Mouse (Mus musculus) hindbrain, embryonic 13.5 days (tissue): ENCODE measurements at regions not wholly inside any gene's neighbourhood (a gene's known extent, or its start where the extent isn't known, plus 50 kb on each side); places are given as distances from the start of the nearest gene placed in this dataset.

Experiments used
- ATAC-seq: fragments of 200-750 bp; cut with Nextera tagmentation; 2 replicates; pipeline ENCODE4 v1.8.0; 2017; ENCODE audit warnings: moderate TSS enrichment; ENCODE audit not compliant: low FRiP score
- H3K27ac ChIP-seq: fragments of 300-500 bp; sonication (generic); 2 replicates; pipeline ENCODE4 v1.5.1; 2015; ENCODE audit warnings: inconsistent platforms, mild to moderate bottlenecking, moderate library complexity
- H3K27me3 ChIP-seq: fragments of 300-500 bp; sonication (generic); 2 replicates; pipeline ENCODE4 v1.6.1; 2015; ENCODE audit warnings: mild to moderate bottlenecking, inconsistent platforms
- H3K36me3 ChIP-seq: fragments of 300-500 bp; sonication (generic); 2 replicates; pipeline ENCODE4 v1.6.1; 2015; ENCODE audit warnings: mild to moderate bottlenecking, inconsistent platforms
- H3K4me1 ChIP-seq: fragments of 300-500 bp; sonication (generic); replicated peaks from 2 replicates; pipeline ENCODE4 v1.6.1; 2015; ENCODE audit warnings: inconsistent platforms
- H3K4me2 ChIP-seq: fragments of 300-500 bp; sonication (generic); 2 replicates; pipeline ENCODE4 v1.6.1; 2015; ENCODE audit warnings: inconsistent platforms, mild to moderate bottlenecking, moderate library complexity
- H3K4me3 ChIP-seq: fragments of 300-500 bp; sonication (generic); 2 replicates; pipeline ENCODE4 v1.5.1; 2015; ENCODE audit warnings: mild to moderate bottlenecking, inconsistent platforms
- H3K9ac ChIP-seq: fragments of 300-500 bp; sonication (generic); 2 replicates; pipeline ENCODE4 v1.6.1; 2015; ENCODE audit warnings: mild to moderate bottlenecking, inconsistent platforms
- H3K9me3 ChIP-seq: fragments of 300-500 bp; sonication (generic); 2 replicates; pipeline ENCODE4 v1.6.1; 2016; ENCODE audit warnings: inconsistent platforms
- WGBS: fragments of 180-500 bp; shearing (Covaris S2); methylation state at CpG from one replicate; pipeline ENCODE4 v1.1.7; 2015; 5-methylcytosine and 5-hydroxymethylcytosine counted together

GRCm38 (mm10) chr3:155246628-155247027 lies 153.4 kb downstream of the Lrriq3 start:
- ATAC-seq = no peak
- no peak overlapping the region for H3K4me3 ChIP-seq
- no peaks in the 10 kb centered on the region for H3K27me3 ChIP-seq
- no peaks in the 10 kb centered on the region for H3K9me3 ChIP-seq
- no peak overlapping the region for H3K27ac ChIP-seq
- H3K9ac ChIP-seq = no peak overlapping the region
- 85% methylated on average over 1 of the region's 1 CpGs for WGBS
- H3K36me3 ChIP-seq = no peaks in the 10 kb centered on the region
- H3K4me1 ChIP-seq = no peaks in the 10 kb centered on the region
- H3K4me2 ChIP-seq = no peak overlapping the region

GRCm38 (mm10) chr3:155247124-155247523 lies 153.9 kb downstream of the Lrriq3 start:
- no peak overlapping the region for H3K27ac ChIP-seq
- H3K9ac ChIP-seq = no peak overlapping the region
- no peak for ATAC-seq
- no peaks in the 10 kb centered on the region for H3K36me3 ChIP-seq
- H3K27me3 ChIP-seq = no peaks in the 10 kb centered on the region
- 72% methylated on average over 2 of the region's 2 CpGs for WGBS
- H3K4me1 ChIP-seq = no peaks in the 10 kb centered on the region
- no peaks in the 10 kb centered on the region for H3K9me3 ChIP-seq
- H3K4me3 ChIP-seq = no peak overlapping the region
- no peak overlapping the region for H3K4me2 ChIP-seq

GRCm38 (mm10) chr3:155247929-155248328 lies 154.7 kb downstream of the Lrriq3 start:
- WGBS = 92% methylated on average over 1 of the region's 1 CpGs

GRCm38 (mm10) chr3:155250904-155251303 lies 157.7 kb downstream of the Lrriq3 start:
- Histone ChIP-seq H3K9ac (no peak overlapping the region), H3K4me2 (no peak overlapping the region), H3K36me3 (no peaks in the 10 kb centered on the region), H3K27me3 (no peaks in the 10 kb centered on the region), H3K4me1 (no peaks in the 10 kb centered on the region), H3K4me3 (no peak overlapping the region), H3K9me3 (no peaks in the 10 kb centered on the region), H3K27ac (no peak overlapping the region)
- no peak for ATAC-seq
- 85% methylated on average over 2 of the region's 2 CpGs for WGBS

More at GRCm38 (mm10) chr3:155247929-155248328, 154.7 kb downstream of the Lrriq3 start:
- Histone ChIP-seq H3K9me3 (no peaks in the 10 kb centered on the region), H3K27ac (no peak overlapping the region), H3K4me1 (no peaks in the 10 kb centered on the region), H3K4me2 (no peak overlapping the region), H3K9ac (no peak overlapping the region), H3K4me3 (no peak overlapping the region), H3K36me3 (no peaks in the 10 kb centered on the region), H3K27me3 (no peaks in the 10 kb centered on the region)
- ATAC-seq = no peak

- no peak for ATAC-seq
- H3K4me3 ChIP-seq = no peak overlapping the region
- 69% methylated on average over 3 of the region's 3 CpGs for WGBS
- H3K4me1 ChIP-seq = no peaks in the 10 kb centered on the region
- H3K9ac ChIP-seq = no peak overlapping the region
- H3K9me3 ChIP-seq = no peaks in the 10 kb centered on the region
- no peaks in the 10 kb centered on the region for H3K27me3 ChIP-seq
- no peak overlapping the region for H3K4me2 ChIP-seq
- no peaks in the 10 kb centered on the region for H3K36me3 ChIP-seq
- H3K27ac ChIP-seq = no peak overlapping the region
Observed at GRCm38 (mm10) chr3:155298206-155298605, 205.0 kb downstream of the Lrriq3 start.

GRCm38 (mm10) chr3:155298724-155299123 lies 205.5 kb downstream of the Lrriq3 start:
- H3K9me3 ChIP-seq = no peaks in the 10 kb centered on the region
- no peak overlapping the region for H3K9ac ChIP-seq
- H3K4me1 ChIP-seq = no peaks in the 10 kb centered on the region
- ATAC-seq = no peak
- H3K27me3 ChIP-seq = no peaks in the 10 kb centered on the region
- no peak overlapping the region for H3K4me3 ChIP-seq
- H3K27ac ChIP-seq = no peak overlapping the region
- H3K36me3 ChIP-seq = no peaks in the 10 kb centered on the region
- H3K4me2 ChIP-seq = no peak overlapping the region

GRCm38 (mm10) chr3:155322322-155322721 lies 229.1 kb downstream of the Lrriq3 start:
- H3K9me3 ChIP-seq = no peaks in the 10 kb centered on the region
- no peak for ATAC-seq
- no peaks in the 10 kb centered on the region for H3K4me1 ChIP-seq
- 92% methylated on average over 2 of the region's 2 CpGs for WGBS
- no peak overlapping the region for H3K4me3 ChIP-seq
- no peak overlapping the region for H3K9ac ChIP-seq
- no peaks in the 10 kb centered on the region for H3K36me3 ChIP-seq
- no peak overlapping the region for H3K27ac ChIP-seq
- no peaks in the 10 kb centered on the region for H3K27me3 ChIP-seq
- H3K4me2 ChIP-seq = no peak overlapping the region

GRCm38 (mm10) chr3:155329701-155330100 lies 236.5 kb downstream of the Lrriq3 start:
- no peak overlapping the region for H3K27ac ChIP-seq
- no peak overlapping the region for H3K4me2 ChIP-seq
- no peak overlapping the region for H3K9ac ChIP-seq
- 71% methylated on average over 2 of the region's 2 CpGs for WGBS
- H3K27me3 ChIP-seq = no peaks in the 10 kb centered on the region
- no peaks in the 10 kb centered on the region for H3K36me3 ChIP-seq
- H3K4me3 ChIP-seq = no peak overlapping the region
- H3K9me3 ChIP-seq = no peaks in the 10 kb centered on the region
- ATAC-seq = no peak
- no peaks in the 10 kb centered on the region for H3K4me1 ChIP-seq

GRCm38 (mm10) chr3:155349185-155349584 lies 256.0 kb downstream of the Lrriq3 start:
- 57% methylated on average over 1 of the region's 1 CpGs for WGBS
- Histone ChIP-seq H3K4me2 (no peak overlapping the region), H3K9me3 (no peaks in the 10 kb centered on the region), H3K4me1 (peaks cover 6% of the 10 kb centered on the region; the same call in 1 of the 2 replicates), H3K9ac (no peak overlapping the region), H3K4me3 (no peak overlapping the region), H3K27me3 (no peaks in the 10 kb centered on the region), H3K27ac (no peak overlapping the region), H3K36me3 (no peaks in the 10 kb centered on the region)
- ATAC-seq = peak; percentile 36; the same call in 1 of the 2 replicates

GRCm38 (mm10) chr3:155351636-155352035 lies 258.4 kb downstream of the Lrriq3 start:
- H3K4me3 ChIP-seq = no peak overlapping the region
- 88% methylated on average over 2 of the region's 2 CpGs for WGBS
- H3K4me2 ChIP-seq = no peak overlapping the region
- H3K9me3 ChIP-seq = no peaks in the 10 kb centered on the region
- no peak for ATAC-seq
- H3K27me3 ChIP-seq = no peaks in the 10 kb centered on the region
- no peak overlapping the region for H3K9ac ChIP-seq
- H3K4me1 ChIP-seq = peaks cover 6% of the 10 kb centered on the region; the same call in 1 of the 2 replicates
- no peaks in the 10 kb centered on the region for H3K36me3 ChIP-seq
- no peak overlapping the region for H3K27ac ChIP-seq

GRCm38 (mm10) chr3:155352277-155352802 lies 259.1 kb downstream of the Lrriq3 start:
- H3K36me3 ChIP-seq = no peaks in the 10 kb centered on the region
- H3K4me1 ChIP-seq = peaks cover 6% of the 10 kb centered on the region; the same call in 1 of the 2 replicates
- H3K9ac ChIP-seq = no peak overlapping the region
- 91% methylated on average over 2 of the region's 2 CpGs for WGBS
- H3K27ac ChIP-seq = no peak overlapping the region
- no peak for ATAC-seq
- no peaks in the 10 kb centered on the region for H3K27me3 ChIP-seq
- no peak overlapping the region for H3K4me3 ChIP-seq
- H3K9me3 ChIP-seq = no peaks in the 10 kb centered on the region
- H3K4me2 ChIP-seq = no peak overlapping the region

GRCm38 (mm10) chr3:155360399-155360798 lies 267.2 kb downstream of the Lrriq3 start:
- ATAC-seq = no peak

GRCm38 (mm10) chr3:155370716-155371115 lies 277.5 kb downstream of the Lrriq3 start:
- H3K9ac ChIP-seq = no peak overlapping the region
- H3K9me3 ChIP-seq = no peaks in the 10 kb centered on the region
- H3K4me3 ChIP-seq = no peak overlapping the region
- H3K4me2 ChIP-seq = no peak overlapping the region
- H3K4me1 ChIP-seq = no peaks in the 10 kb centered on the region
- ATAC-seq = no peak
- H3K27ac ChIP-seq = no peak overlapping the region
- H3K27me3 ChIP-seq = no peaks in the 10 kb centered on the region
- H3K36me3 ChIP-seq = no peaks in the 10 kb centered on the region

More at GRCm38 (mm10) chr3:155360399-155360798, 267.2 kb downstream of the Lrriq3 start:
- Histone ChIP-seq H3K36me3 (no peaks in the 10 kb centered on the region), H3K9ac (no peak overlapping the region), H3K4me2 (no peak overlapping the region), H3K4me3 (no peak overlapping the region), H3K27me3 (no peaks in the 10 kb centered on the region), H3K9me3 (no peaks in the 10 kb centered on the region), H3K27ac (no peak overlapping the region), H3K4me1 (no peaks in the 10 kb centered on the region)
- WGBS = 76% methylated on average over 1 of the region's 1 CpGs
